Mouse (Mus musculus) hindbrain, embryonic 13.5 days (tissue): Measurements from ENCODE around the gene Gm28539. TPM values are rescaled to one million over a fixed set of nuclear protein-coding genes. Genes with fewer than 3 reads are reported as not detected.

Source experiments
- ATAC-seq: fragments of 200-750 bp; cut with Nextera tagmentation; 2 replicates; pipeline ENCODE4 v1.8.0; 2017; ENCODE audit warnings: moderate TSS enrichment; ENCODE audit not compliant: low FRiP score
- H3K27ac ChIP-seq: fragments of 300-500 bp; sonication (generic); 2 replicates; pipeline ENCODE4 v1.5.1; 2015; ENCODE audit warnings: inconsistent platforms, mild to moderate bottlenecking, moderate library complexity
- H3K27me3 ChIP-seq: fragments of 300-500 bp; sonication (generic); 2 replicates; pipeline ENCODE4 v1.6.1; 2015; ENCODE audit warnings: mild to moderate bottlenecking, inconsistent platforms
- H3K36me3 ChIP-seq: fragments of 300-500 bp; sonication (generic); 2 replicates; pipeline ENCODE4 v1.6.1; 2015; ENCODE audit warnings: mild to moderate bottlenecking, inconsistent platforms
- H3K4me1 ChIP-seq: fragments of 300-500 bp; sonication (generic); replicated peaks from 2 replicates; pipeline ENCODE4 v1.6.1; 2015; ENCODE audit warnings: inconsistent platforms
- H3K4me2 ChIP-seq: fragments of 300-500 bp; sonication (generic); 2 replicates; pipeline ENCODE4 v1.6.1; 2015; ENCODE audit warnings: inconsistent platforms, mild to moderate bottlenecking, moderate library complexity
- H3K4me3 ChIP-seq: fragments of 300-500 bp; sonication (generic); 2 replicates; pipeline ENCODE4 v1.5.1; 2015; ENCODE audit warnings: mild to moderate bottlenecking, inconsistent platforms
- H3K9ac ChIP-seq: fragments of 300-500 bp; sonication (generic); 2 replicates; pipeline ENCODE4 v1.6.1; 2015; ENCODE audit warnings: mild to moderate bottlenecking, inconsistent platforms
- H3K9me3 ChIP-seq: fragments of 300-500 bp; sonication (generic); 2 replicates; pipeline ENCODE4 v1.6.1; 2016; ENCODE audit warnings: inconsistent platforms
- WGBS: fragments of 180-500 bp; shearing (Covaris S2); methylation state at CpG from one replicate; pipeline ENCODE4 v1.1.7; 2015; 5-methylcytosine and 5-hydroxymethylcytosine counted together
- polyA plus RNA-seq: library from polyadenylated mRNA; unstranded; fragments of >200 nt; fragmentation: Nextera tagmentation; extraction: Ambion mirVana; gene quantifications from 2 replicates; pipeline ENCODE4 v1.2.1, GENCODE M21; 2015

Gene Gm28539
- polyA plus RNA-seq = not detected in 2 replicates

GRCm38 (mm10) chr16:18836468-18837208, at the start of gene Gm28539, which contains the start of gene 2510002D24Rik:
TSS of gene Gm28539 (plus strand) at chr16:18836584.
TSS of gene 2510002D24Rik (plus strand) at chr16:18836578.
- Histone ChIP-seq H3K4me1 (peaks cover 8% of the 10 kb centered on the region; the same call in 1 of the 2 replicates), H3K27ac (peak within 1 kb of the TSS; percentile 73), H3K9ac (peak within 1 kb of the TSS; percentile 86), H3K9me3 (no peaks in the 10 kb centered on the region), H3K4me2 (peak within 1 kb of the TSS; percentile 65), H3K36me3 (peaks cover 52% of the 10 kb centered on the region), H3K4me3 (peak within 1 kb of the TSS; percentile 73), H3K27me3 (no peaks in the 10 kb centered on the region)
- peak; percentile 98 for ATAC-seq
- 2% methylated on average over 46 of the region's 46 CpGs for WGBS

- Histone ChIP-seq H3K4me1 (no peaks in the 10 kb centered on the region), H3K27ac (no peak overlapping the region), H3K36me3 (peaks cover 11% of the 10 kb centered on the region), H3K4me3 (no peak overlapping the region), H3K9ac (no peak overlapping the region), H3K9me3 (no peaks in the 10 kb centered on the region), H3K27me3 (no peaks in the 10 kb centered on the region), H3K4me2 (no peak overlapping the region)
- no peak for ATAC-seq
- WGBS = 95% methylated on average over 10 of the region's 10 CpGs
These were observed 49.7 kb upstream of the Gm28539 start for GRCm38 (mm10) chr16:18786652-18787051.

DNA sequence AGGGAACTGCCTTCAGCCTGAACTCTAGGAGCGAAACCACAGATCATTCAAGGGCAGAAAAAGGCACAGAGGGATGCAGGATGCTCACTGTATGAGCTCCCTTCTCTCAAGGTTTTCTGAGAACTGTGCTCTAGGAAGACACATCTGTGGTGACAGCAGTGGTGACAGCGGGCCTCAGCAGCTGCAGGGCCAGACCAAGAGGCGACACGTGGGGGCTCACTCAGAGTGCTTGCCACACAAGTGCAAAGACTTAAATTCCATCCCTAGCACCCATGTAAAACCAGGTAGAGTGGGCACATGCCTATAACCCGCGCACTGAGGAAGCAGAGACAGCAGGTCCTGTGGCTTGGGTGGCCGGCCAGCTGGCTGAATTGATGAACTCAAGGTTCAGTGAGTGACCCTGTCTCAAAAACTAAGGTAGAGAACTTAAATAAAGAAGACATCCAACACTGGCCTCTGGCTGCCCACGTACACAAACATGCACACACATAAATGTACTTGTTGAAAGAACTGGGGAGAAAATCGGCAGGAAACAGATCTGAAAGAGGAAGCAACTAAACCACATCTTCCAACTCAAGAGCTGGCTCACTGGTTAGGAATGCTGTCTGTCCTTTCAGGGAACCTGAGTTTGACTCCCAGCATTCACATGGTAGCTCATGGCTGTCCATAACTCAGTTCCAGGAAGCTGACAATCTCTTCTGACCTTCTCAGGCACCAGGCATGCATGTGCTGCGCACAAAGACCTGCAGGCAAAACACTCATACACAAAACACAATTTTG, 47.6 kb upstream of the Gm28539 start:
- Histone ChIP-seq H3K4me3 (no peak overlapping the region), H3K27ac (no peak overlapping the region), H3K27me3 (no peaks in the 10 kb centered on the region), H3K4me1 (no peaks in the 10 kb centered on the region), H3K9ac (no peak overlapping the region), H3K9me3 (no peaks in the 10 kb centered on the region), H3K36me3 (peaks cover 11% of the 10 kb centered on the region), H3K4me2 (no peak overlapping the region)
- no peak for ATAC-seq
- 90% methylated on average over 10 of the region's 10 CpGs for WGBS

- no peaks in the 10 kb centered on the region for H3K4me1 ChIP-seq
- no peak for ATAC-seq
- no peak overlapping the region for H3K9ac ChIP-seq
- no peaks in the 10 kb centered on the region for H3K27me3 ChIP-seq
- WGBS = 87% methylated on average over 11 of the region's 11 CpGs
- no peaks in the 10 kb centered on the region for H3K9me3 ChIP-seq
- H3K4me2 ChIP-seq = no peak overlapping the region
- H3K36me3 ChIP-seq = peaks cover 12% of the 10 kb centered on the region; the same call in 1 of the 2 replicates
- H3K4me3 ChIP-seq = no peak overlapping the region
- H3K27ac ChIP-seq = no peak overlapping the region
These were observed 41.0 kb upstream of the Gm28539 start for GRCm38 (mm10) chr16:18795223-18795899.

DNA sequence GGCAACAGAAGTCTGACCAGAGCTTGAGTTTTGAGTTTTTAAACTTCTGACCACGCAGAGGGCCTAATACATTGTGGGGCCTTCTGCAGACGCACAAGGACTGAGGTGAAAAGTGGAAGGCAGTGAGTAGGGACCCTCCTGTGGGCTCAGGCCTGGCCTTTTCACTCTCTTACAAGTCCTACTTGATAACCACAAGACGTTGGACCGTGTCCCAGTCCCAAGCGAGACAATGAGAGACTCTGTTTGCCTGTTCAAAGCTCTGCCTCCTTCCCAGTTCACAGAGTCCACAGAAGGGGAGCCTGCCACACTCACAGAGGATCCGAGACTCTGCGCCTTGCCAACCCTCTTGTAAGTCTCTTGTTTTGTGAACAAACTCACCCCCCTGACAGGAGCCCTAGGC, 39.7 kb upstream of the Gm28539 start:
- Histone ChIP-seq H3K27ac (no peak overlapping the region), H3K9ac (peak overlapping the region; percentile 49; the same call in 1 of the 2 replicates), H3K4me2 (no peak overlapping the region), H3K9me3 (no peaks in the 10 kb centered on the region), H3K4me3 (no peak overlapping the region), H3K4me1 (no peaks in the 10 kb centered on the region), H3K27me3 (no peaks in the 10 kb centered on the region), H3K36me3 (peaks cover 12% of the 10 kb centered on the region; the same call in 1 of the 2 replicates)
- ATAC-seq = no peak
- WGBS = 88% methylated on average over 7 of the region's 7 CpGs

- H3K27ac ChIP-seq = no peak overlapping the region
- no peaks in the 10 kb centered on the region for H3K9me3 ChIP-seq
- no peaks in the 10 kb centered on the region for H3K4me1 ChIP-seq
- 91% methylated on average over 5 of the region's 5 CpGs for WGBS
- no peak overlapping the region for H3K9ac ChIP-seq
- H3K36me3 ChIP-seq = peaks cover 12% of the 10 kb centered on the region; the same call in 1 of the 2 replicates
- no peak overlapping the region for H3K4me2 ChIP-seq
- no peaks in the 10 kb centered on the region for H3K27me3 ChIP-seq
- ATAC-seq = no peak
- H3K4me3 ChIP-seq = no peak overlapping the region
These were observed 38.2 kb upstream of the Gm28539 start for GRCm38 (mm10) chr16:18798151-18798550.

- H3K4me3 ChIP-seq = no peak overlapping the region
- 75% methylated on average over 2 of the region's 2 CpGs for WGBS
- H3K9me3 ChIP-seq = no peaks in the 10 kb centered on the region
- H3K4me1 ChIP-seq = no peaks in the 10 kb centered on the region
- H3K27ac ChIP-seq = no peak overlapping the region
- no peak overlapping the region for H3K9ac ChIP-seq
- ATAC-seq = peak; percentile 59; the same call in 1 of the 2 replicates
- H3K4me2 ChIP-seq = no peak overlapping the region
- no peaks in the 10 kb centered on the region for H3K27me3 ChIP-seq
- peaks cover 12% of the 10 kb centered on the region; the same call in 1 of the 2 replicates for H3K36me3 ChIP-seq
These were observed 37.5 kb upstream of the Gm28539 start for GRCm38 (mm10) chr16:18798841-18799240.

DNA sequence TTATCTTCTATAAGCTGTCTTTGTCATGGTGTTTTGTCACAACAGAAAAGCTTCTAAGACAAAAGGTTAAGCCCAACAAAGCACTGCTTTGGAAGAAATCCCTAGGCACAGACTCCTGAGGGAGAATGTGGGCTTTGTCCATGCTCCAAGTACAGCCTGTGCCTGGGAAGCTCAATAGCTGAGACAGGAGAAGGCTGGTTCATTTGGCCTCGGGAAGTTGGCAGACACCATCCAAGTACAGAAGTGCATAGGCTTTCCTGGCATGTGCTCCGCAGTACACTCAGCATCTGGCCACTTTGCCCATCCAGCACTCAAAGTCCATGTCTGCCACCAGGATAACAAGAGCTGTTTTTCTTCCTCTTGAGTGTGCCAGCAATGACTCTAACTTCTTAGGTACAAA, 30.6 kb upstream of the Gm28539 start:
- Histone ChIP-seq H3K9me3 (no peaks in the 10 kb centered on the region), H3K27me3 (no peaks in the 10 kb centered on the region), H3K9ac (no peak overlapping the region), H3K27ac (no peak overlapping the region), H3K4me3 (no peak overlapping the region), H3K36me3 (peaks cover 11% of the 10 kb centered on the region), H3K4me2 (no peak overlapping the region), H3K4me1 (peaks cover under 1% of the 10 kb centered on the region)
- no peak for ATAC-seq
- WGBS = 97% methylated on average over 2 of the region's 2 CpGs

GRCm38 (mm10) chr16:18809001-18809400, 27.4 kb upstream of the Gm28539 start:
- WGBS = 97% methylated on average over 5 of the region's 5 CpGs
- Histone ChIP-seq H3K4me1 (peaks cover 20% of the 10 kb centered on the region), H3K4me2 (no peak overlapping the region), H3K36me3 (peaks cover 11% of the 10 kb centered on the region), H3K27ac (no peak overlapping the region), H3K4me3 (no peak overlapping the region), H3K9ac (no peak overlapping the region), H3K9me3 (no peaks in the 10 kb centered on the region), H3K27me3 (no peaks in the 10 kb centered on the region)
- no peak for ATAC-seq

GRCm38 (mm10) chr16:18811032-18811431, 25.4 kb upstream of the Gm28539 start:
- H3K36me3 ChIP-seq = peaks cover 9% of the 10 kb centered on the region
- H3K27me3 ChIP-seq = no peaks in the 10 kb centered on the region
- peak overlapping the region; percentile 63 for H3K4me3 ChIP-seq
- H3K27ac ChIP-seq = no peak overlapping the region
- peaks cover 22% of the 10 kb centered on the region for H3K4me1 ChIP-seq
- H3K9me3 ChIP-seq = no peaks in the 10 kb centered on the region
- H3K9ac ChIP-seq = peak overlapping the region; percentile 64
- H3K4me2 ChIP-seq = peak overlapping the region; percentile 82
- ATAC-seq = peak; percentile 19; the same call in 1 of the 2 replicates
- WGBS = 7% methylated on average over 5 of the region's 5 CpGs

- Histone ChIP-seq H3K4me1 (peaks cover 22% of the 10 kb centered on the region), H3K4me2 (peak within 1 kb of the TSS; percentile 82), H3K9me3 (no peaks in the 10 kb centered on the region), H3K9ac (peak within 1 kb of the TSS; percentile 80), H3K36me3 (peaks cover 16% of the 10 kb centered on the region), H3K27ac (peak within 1 kb of the TSS; percentile 25), H3K4me3 (peak within 1 kb of the TSS; percentile 63), H3K27me3 (no peaks in the 10 kb centered on the region)
- WGBS = under 1% methylated on average over 42 of the region's 42 CpGs
- peak; percentile 96 for ATAC-seq
These were observed 24.7 kb upstream of the Gm28539 start, which contains the start of the genes Ufd1 and Cdc45 for GRCm38 (mm10) chr16:18811468-18812384. TSS of gene Ufd1 (plus strand) at chr16:18811779. TSS of gene Cdc45 (minus strand) at chr16:18811987.
